ENCODE assay signal across 14 mouse cellular contexts in genomic region chr12:112540321-112540720, GRCm38 (mm10). TPM values are rescaled to one million over a fixed set of nuclear protein-coding genes. Genes with fewer than 3 reads are reported as not detected.
"Had no signal": no experiment of that assay in that cellular context is flagged by ENCODE, and none has a peak within 500 bp of the region (broad histone marks: within the 10 kb centered on the region; RNA-seq: fewer than 3 reads in every experiment).

No protein-coding gene starts in this region.

- H3K36me3 ChIP-seq: limb, embryonic 13.5 days; neural tube, embryonic 13.5 days had no signal

- H3K9me3 ChIP-seq: limb, embryonic 13.5 days; neural tube, embryonic 13.5 days had no signal

- H3K9ac ChIP-seq: limb, embryonic 13.5 days; liver, embryonic 14.5 days had no signal

- DNase-seq: kidney, adult 8-10 months; kidney, postnatal 36 days; left cerebral cortex, postnatal 4 days; lung, adult 18-20 months; midbrain, embryonic 14.5 days; right cerebral cortex, postnatal 25 days; thymus, postnatal 4 days had no signal

- H3K4me2 ChIP-seq: limb, embryonic 13.5 days; neural tube, embryonic 13.5 days had no signal

- H3K27ac ChIP-seq: kidney, postnatal 0 days; limb, embryonic 13.5 days; liver, embryonic 14.5 days; stomach, postnatal 0 days had no signal

- H3K4me3 ChIP-seq: limb, embryonic 13.5 days; neural tube, embryonic 13.5 days had no signal

RNA-seq across cellular contexts. Expression of gene Tmem179, which starts 23.8 kb away (rescaled TPM):
- total RNA-seq: liver, adult 2 months; megakaryocyte-erythroid progenitor cell, adult 5-6 weeks had no signal
- polyA plus RNA-seq: liver, adult 2 months had no signal

RNA-seq across cellular contexts. Expression of gene A530016L24Rik, which starts 51.1 kb away (rescaled TPM):
- total RNA-seq: megakaryocyte-erythroid progenitor cell, adult 5-6 weeks had no signal
- polyA plus RNA-seq: midbrain, embryonic 14.5 days; stomach, postnatal 0 days had no signal
